Mouse (Mus musculus) spleen, adult 2 months (tissue): ENCODE results near the gene Arnt2. TPM values are rescaled to one million over a fixed set of nuclear protein-coding genes. Genes with fewer than 3 reads are reported as not detected.

Experiments
- DNase-seq, 2 experiments: peaks; one replicate each; pipeline versions ENCODE4 v3.0.0 to v3.0.0-alpha.2; 2012 to 2021; ENCODE audit warnings: low spot score in 2 of 2, low read depth in 1 of 2
- H3K27ac ChIP-seq: fragments of 200-500 bp; 2 replicates; pipeline ENCODE4 v1.5.1; 2012; ENCODE audit warnings: low read length, inconsistent platforms; ENCODE audit not compliant: insufficient read depth
- H3K27me3 ChIP-seq: fragments of 200-500 bp; 2 replicates; pipeline ENCODE4 v1.6.1; 2012; ENCODE audit warnings: mild to moderate bottlenecking, moderate library complexity, low read length, inconsistent platforms; ENCODE audit not compliant: control insufficient read depth, insufficient read depth
- H3K36me3 ChIP-seq: fragments of 200-500 bp; 2 replicates; pipeline ENCODE4 v1.6.1; 2012; ENCODE audit warnings: mild to moderate bottlenecking, low read length, inconsistent platforms; ENCODE audit not compliant: control insufficient read depth, insufficient read depth
- H3K4me1 ChIP-seq: fragments of 200-500 bp; 2 replicates; pipeline ENCODE4 v1.6.1; 2011; ENCODE audit warnings: inconsistent platforms; ENCODE audit not compliant: control insufficient read depth, insufficient read depth, insufficient read length
- H3K4me3 ChIP-seq: fragments of 200-500 bp; 2 replicates; pipeline ENCODE4 v1.5.1; 2011; ENCODE audit warnings: mild to moderate bottlenecking, inconsistent platforms; ENCODE audit not compliant: insufficient read depth, insufficient read length; ENCODE audit errors: extremely low read depth
- CTCF ChIP-seq: fragments of 200-500 bp; IDR thresholded peaks from 2 replicates; pipeline ENCODE4 v1.5.1; 2011; ENCODE audit warnings: mild to moderate bottlenecking, inconsistent platforms; ENCODE audit not compliant: insufficient read depth, insufficient read length, insufficient replicate concordance; ENCODE audit errors: extremely low read depth
- POLR2A ChIP-seq: fragments of 200-500 bp; IDR thresholded peaks from 2 replicates; pipeline ENCODE4 v1.6.1; 2011; ENCODE audit warnings: low read depth, low read length, inconsistent platforms
- WGBS: fragments of 180-500 bp; shearing (Covaris S2); methylation state at CpG from one replicate; pipeline ENCODE4 v1.1.7; 2018; 5-methylcytosine and 5-hydroxymethylcytosine counted together
- polyA plus RNA-seq: library from polyadenylated mRNA; depleted of rRNA; stranded (reverse); fragments of >200 nt; gene quantifications from 2 replicates; pipeline ENCODE4 v1.2.3, GENCODE M21; 2012

The Arnt2 gene
- polyA plus RNA-seq, 1 experiment, result 2.0 TPM

DNA sequence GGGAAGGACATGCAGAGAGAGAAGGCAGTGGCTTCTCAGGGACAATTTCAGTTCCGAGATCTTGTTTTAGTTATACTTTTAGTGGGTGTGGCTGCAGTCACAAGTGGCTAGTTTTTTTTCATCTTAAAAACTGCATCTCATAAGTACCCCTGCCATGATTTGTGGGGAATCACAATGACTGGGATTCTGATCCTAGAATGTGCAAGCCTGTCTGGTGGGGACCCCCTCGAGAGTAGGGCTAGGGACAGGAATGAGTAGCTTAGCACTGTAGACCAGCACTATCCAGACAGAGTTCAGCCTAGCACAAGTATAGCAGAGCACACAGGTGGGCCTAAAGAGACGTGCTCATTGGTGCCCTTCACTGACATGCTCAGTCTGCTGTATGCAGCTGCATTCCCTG is 27.6 kb downstream of the Arnt2 start:
- TF ChIP-seq CTCF (no peak), POLR2A (no peak)
- no peak overlapping the region for H3K27ac ChIP-seq
- H3K27me3 ChIP-seq, result no peaks in the 10 kb centered on the region
- DNase-seq, result no peak
- WGBS, result 85% methylated on average over 3 of the region's 3 CpGs
- no peaks in the 10 kb centered on the region for H3K36me3 ChIP-seq
- H3K4me3 ChIP-seq, result no peak overlapping the region
- H3K4me1 ChIP-seq, result no peaks in the 10 kb centered on the region

GRCm38 (mm10) chr7:84380810-84381209 is 29.2 kb downstream of the Arnt2 start:
- Histone ChIP-seq H3K27me3 (no peaks in the 10 kb centered on the region), H3K36me3 (no peaks in the 10 kb centered on the region), H3K4me3 (no peak overlapping the region), H3K27ac (no peak overlapping the region), H3K4me1 (no peaks in the 10 kb centered on the region)
- no peak for DNase-seq
- no peak for TF ChIP-seq POLR2A
- TF ChIP-seq CTCF, result no peak

GRCm38 (mm10) chr7:84377330-84377729 is 32.6 kb downstream of the Arnt2 start:
- no peak for DNase-seq
- TF ChIP-seq CTCF (no peak), POLR2A (no peak)
- Histone ChIP-seq H3K36me3 (no peaks in the 10 kb centered on the region), H3K4me3 (no peak overlapping the region), H3K27ac (no peak overlapping the region), H3K4me1 (no peaks in the 10 kb centered on the region), H3K27me3 (no peaks in the 10 kb centered on the region)
- WGBS, result 59% methylated on average over 5 of the region's 5 CpGs

DNA sequence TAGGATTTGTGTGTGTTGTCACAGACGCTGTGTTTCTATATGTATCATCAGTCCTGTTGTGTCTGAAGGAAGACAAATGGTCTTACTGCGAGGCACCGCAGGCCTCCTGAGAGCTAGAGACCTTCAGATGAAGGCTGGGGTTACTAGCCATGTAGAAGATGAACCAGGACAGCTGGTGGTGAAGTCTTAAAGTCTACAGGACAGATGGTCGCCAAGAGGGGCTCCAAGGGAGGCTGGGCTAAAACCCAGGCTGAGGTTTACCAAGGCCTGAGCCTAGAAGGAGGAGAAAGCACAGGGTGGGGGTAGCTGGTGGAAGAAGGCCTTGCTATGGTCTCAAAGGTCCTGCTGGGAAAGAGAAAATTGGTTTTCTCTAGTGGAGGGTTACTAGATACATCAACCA is 36.3 kb downstream of the Arnt2 start:
- WGBS, result 86% methylated on average over 4 of the region's 4 CpGs

DNA sequence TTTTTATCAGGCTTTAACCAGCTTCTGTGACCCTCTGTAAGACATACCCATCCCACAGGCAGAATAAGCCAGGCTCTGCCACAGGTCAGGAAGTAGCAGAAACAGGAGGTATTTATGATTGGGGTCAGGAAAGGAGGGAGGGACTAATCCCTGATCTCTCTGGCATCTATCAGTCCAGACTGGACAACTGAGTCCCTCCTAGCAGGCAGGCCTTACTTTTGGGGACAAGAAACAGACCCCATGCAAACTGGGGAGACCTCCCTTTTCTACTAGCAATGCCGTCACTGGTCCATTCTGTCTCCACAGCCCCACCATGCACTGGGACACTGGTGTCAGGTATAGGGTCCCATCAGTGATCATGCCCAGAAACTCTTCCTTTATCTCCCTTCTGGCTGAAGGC is 37.1 kb downstream of the Arnt2 start:
- WGBS, result 90% methylated on average over 1 of the region's 1 CpGs
- no peak for DNase-seq
- Histone ChIP-seq H3K4me1 (no peaks in the 10 kb centered on the region), H3K27me3 (no peaks in the 10 kb centered on the region; the same call in 1 of the 2 replicates), H3K36me3 (no peaks in the 10 kb centered on the region), H3K27ac (no peak overlapping the region), H3K4me3 (no peak overlapping the region)
- no peak for TF ChIP-seq CTCF
- no peak for TF ChIP-seq POLR2A

More for the DNA sequence above, 36.3 kb downstream of the Arnt2 start:
- no peak for DNase-seq
- TF ChIP-seq CTCF, result no peak
- TF ChIP-seq POLR2A, result no peak
- no peak overlapping the region for H3K27ac ChIP-seq
- H3K4me3 ChIP-seq, result no peak overlapping the region
- H3K27me3 ChIP-seq, result no peaks in the 10 kb centered on the region; the same call in 1 of the 2 replicates
- no peaks in the 10 kb centered on the region for H3K4me1 ChIP-seq
- H3K36me3 ChIP-seq, result no peaks in the 10 kb centered on the region

GRCm38 (mm10) chr7:84372280-84372679 is 37.7 kb downstream of the Arnt2 start:
- H3K27me3 ChIP-seq, result no peaks in the 10 kb centered on the region; the same call in 1 of the 2 replicates
- H3K4me1 ChIP-seq, result no peaks in the 10 kb centered on the region
- no peaks in the 10 kb centered on the region for H3K36me3 ChIP-seq
- no peak overlapping the region for H3K27ac ChIP-seq
- TF ChIP-seq POLR2A (no peak), CTCF (no peak)
- H3K4me3 ChIP-seq, result no peak overlapping the region
- WGBS, result 72% methylated on average over 7 of the region's 7 CpGs
- DNase-seq, result no peak

- no peak for DNase-seq
- H3K4me1 ChIP-seq, result no peaks in the 10 kb centered on the region
- TF ChIP-seq POLR2A (no peak), CTCF (no peak)
- no peaks in the 10 kb centered on the region; the same call in 1 of the 2 replicates for H3K27me3 ChIP-seq
- no peak overlapping the region for H3K4me3 ChIP-seq
- no peaks in the 10 kb centered on the region for H3K36me3 ChIP-seq
- WGBS, result 81% methylated on average over 6 of the region's 6 CpGs
- no peak overlapping the region for H3K27ac ChIP-seq
Measured at GRCm38 (mm10) chr7:84370911-84371592, 38.9 kb downstream of the Arnt2 start.

DNA sequence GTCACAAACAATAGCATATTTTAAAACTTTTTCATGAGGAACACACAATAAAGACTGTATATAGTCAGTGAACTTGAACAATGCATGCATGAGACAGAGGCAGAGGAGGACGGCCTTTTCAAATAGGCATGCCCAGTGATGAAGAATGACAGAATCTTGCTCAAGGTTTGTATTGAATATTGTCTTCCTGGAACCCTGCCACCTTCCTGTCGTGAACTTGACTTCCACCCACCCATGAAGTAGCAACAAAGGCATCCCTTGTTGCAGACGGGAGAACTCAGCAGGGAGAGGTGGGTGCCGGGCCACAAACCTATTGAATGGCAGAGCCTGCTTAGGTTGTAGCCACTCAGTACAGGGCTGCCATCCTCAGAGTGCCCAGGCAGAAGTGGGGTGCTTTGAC is 43.7 kb downstream of the Arnt2 start:
- no peaks in the 10 kb centered on the region for H3K4me1 ChIP-seq
- 79% methylated on average over 4 of the region's 4 CpGs for WGBS
- H3K4me3 ChIP-seq, result no peak overlapping the region
- no peak for TF ChIP-seq POLR2A
- no peak for TF ChIP-seq CTCF
- DNase-seq, result no peak
- no peak overlapping the region for H3K27ac ChIP-seq
- no peaks in the 10 kb centered on the region for H3K36me3 ChIP-seq
- no peaks in the 10 kb centered on the region; the same call in 1 of the 2 replicates for H3K27me3 ChIP-seq
